Mouse (Mus musculus) neural tube, embryonic 12.5 days (tissue): ENCODE measurements at regions not wholly inside any gene's neighbourhood (a gene's known extent, or its start where the extent isn't known, plus 50 kb on each side); places are given as distances from the start of the nearest gene placed in this dataset.

Experiments used
- ATAC-seq: fragments of 200-750 bp; cut with Nextera tagmentation; 2 replicates; pipeline ENCODE4 v1.8.0; 2017; ENCODE audit warnings: low read depth, mild to moderate bottlenecking, moderate TSS enrichment, moderate library complexity; ENCODE audit not compliant: low FRiP score
- H3K27ac ChIP-seq: fragments of 300-500 bp; sonication (generic); 2 replicates; pipeline ENCODE4 v1.5.1; 2016
- H3K27me3 ChIP-seq: fragments of 300-500 bp; sonication (generic); replicated peaks from 2 replicates; pipeline ENCODE4 v1.6.1; 2016; ENCODE audit warnings: mild to moderate bottlenecking
- H3K36me3 ChIP-seq: fragments of 300-500 bp; sonication (generic); 2 replicates; pipeline ENCODE4 v1.6.1; 2016; ENCODE audit warnings: mild to moderate bottlenecking
- H3K4me1 ChIP-seq: fragments of 300-500 bp; sonication (generic); 2 replicates; pipeline ENCODE4 v1.6.1; 2016
- H3K4me2 ChIP-seq: fragments of 300-500 bp; sonication (generic); replicated peaks from 2 replicates; pipeline ENCODE4 v1.6.1; 2016; ENCODE audit warnings: mild to moderate bottlenecking
- H3K4me3 ChIP-seq: fragments of 300-500 bp; sonication (generic); 2 replicates; pipeline ENCODE4 v1.5.1; 2016
- H3K9ac ChIP-seq: fragments of 300-500 bp; sonication (generic); 2 replicates; pipeline ENCODE4 v1.6.1; 2016; ENCODE audit warnings: mild to moderate bottlenecking
- H3K9me3 ChIP-seq: fragments of 300-500 bp; sonication (generic); 2 replicates; pipeline ENCODE4 v1.6.1; 2016; ENCODE audit warnings: mild to moderate bottlenecking
- WGBS: fragments of 180-500 bp; shearing (Covaris S2); methylation state at CpG from one replicate; pipeline ENCODE4 v1.1.7; 2016; 5-methylcytosine and 5-hydroxymethylcytosine counted together

DNA sequence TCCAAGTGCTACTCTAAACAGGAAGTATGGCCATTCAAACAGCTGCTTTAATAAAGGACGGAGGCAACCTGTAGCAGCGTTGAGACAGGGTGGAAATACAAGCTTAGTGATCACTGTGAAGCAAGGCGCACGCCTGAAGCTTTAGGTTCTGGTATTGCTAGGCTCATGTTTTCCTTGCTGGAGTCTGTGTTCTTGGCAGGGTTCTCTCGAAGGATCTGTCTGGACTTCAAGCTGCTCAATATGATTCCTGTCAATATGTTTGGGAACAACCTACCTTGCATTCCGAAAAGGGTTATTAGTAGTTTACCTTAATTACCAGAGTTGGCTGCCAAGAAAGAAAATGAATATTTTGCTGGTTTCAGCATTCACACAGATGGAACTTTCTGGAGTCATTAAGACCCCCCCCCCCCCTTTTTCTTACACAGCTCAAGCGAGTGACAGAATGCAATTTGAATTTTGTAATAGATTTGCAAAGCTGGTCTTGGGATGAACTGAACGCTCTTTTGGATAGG lies 145.1 kb upstream of the Tmpo start:
- Histone ChIP-seq H3K27ac (no peak overlapping the region), H3K9ac (no peak overlapping the region), H3K27me3 (no peaks in the 10 kb centered on the region), H3K4me2 (no peak overlapping the region), H3K36me3 (no peaks in the 10 kb centered on the region), H3K4me3 (no peak overlapping the region), H3K9me3 (no peaks in the 10 kb centered on the region), H3K4me1 (no peaks in the 10 kb centered on the region)
- no peak for ATAC-seq
- WGBS: 92% methylated on average over 8 of the region's 8 CpGs

DNA sequence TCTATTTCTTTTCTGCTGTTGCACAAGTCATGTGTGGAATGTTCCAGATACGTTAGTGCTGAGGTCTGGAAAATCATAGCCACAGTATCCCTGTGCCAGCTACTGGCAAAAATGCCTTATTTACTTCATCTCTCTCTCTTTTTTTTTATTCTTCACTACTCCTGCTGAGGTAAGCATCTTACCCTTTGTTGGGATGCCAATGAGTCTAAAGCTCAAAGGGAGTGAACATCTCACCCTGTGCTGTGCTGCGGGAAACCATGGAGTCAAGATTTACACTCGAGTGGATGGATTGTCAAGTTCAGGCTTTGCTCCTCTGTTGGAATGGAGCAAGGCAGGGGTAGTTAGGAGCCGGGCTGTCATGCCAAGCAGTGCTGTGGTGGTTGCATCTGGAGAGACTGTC lies 140.1 kb upstream of the Tmpo start:
- H3K4me2 ChIP-seq: no peak overlapping the region
- H3K9me3 ChIP-seq: no peaks in the 10 kb centered on the region
- no peak overlapping the region for H3K27ac ChIP-seq
- 86% methylated on average over 4 of the region's 4 CpGs for WGBS
- no peaks in the 10 kb centered on the region for H3K4me1 ChIP-seq
- ATAC-seq: no peak
- H3K27me3 ChIP-seq: no peaks in the 10 kb centered on the region
- no peaks in the 10 kb centered on the region for H3K36me3 ChIP-seq
- no peak overlapping the region for H3K4me3 ChIP-seq
- H3K9ac ChIP-seq: no peak overlapping the region

DNA sequence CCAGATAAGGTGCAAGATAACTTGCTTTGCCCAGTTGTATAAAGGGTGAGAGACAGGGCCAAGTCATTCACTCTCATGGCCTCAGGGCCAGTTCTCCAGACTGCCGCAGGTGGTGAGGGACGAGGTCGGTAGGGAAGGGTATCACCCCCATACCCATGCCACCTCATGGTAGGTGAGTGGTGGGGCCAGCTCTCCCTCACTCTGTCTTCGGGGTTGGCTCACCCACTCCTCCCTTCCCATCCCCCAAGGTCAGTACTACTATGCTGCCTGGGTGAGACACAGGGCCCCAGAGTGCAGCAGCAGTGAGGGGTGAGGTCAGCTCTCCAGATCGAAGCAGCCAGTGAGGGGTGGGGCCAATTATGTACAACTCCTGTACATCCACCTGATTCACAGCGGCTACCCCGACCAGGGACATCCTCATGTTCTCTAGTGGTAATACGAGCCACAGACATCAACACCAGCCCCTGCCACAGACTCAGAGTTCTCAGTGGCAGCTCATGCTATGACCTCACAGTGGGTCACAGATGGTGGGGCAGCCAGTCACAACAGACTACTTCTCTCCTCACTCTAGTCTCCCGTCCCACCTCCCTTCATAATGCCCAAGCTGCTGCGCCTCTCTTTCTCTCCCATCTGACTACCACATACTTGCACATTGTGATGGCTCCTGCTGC lies 138.5 kb upstream of the Tmpo start:
- Histone ChIP-seq H3K27me3 (no peaks in the 10 kb centered on the region), H3K27ac (no peak overlapping the region), H3K36me3 (no peaks in the 10 kb centered on the region), H3K9me3 (no peaks in the 10 kb centered on the region), H3K4me2 (no peak overlapping the region), H3K9ac (no peak overlapping the region), H3K4me1 (no peaks in the 10 kb centered on the region), H3K4me3 (no peak overlapping the region)
- peak; percentile 33; the same call in 1 of the 2 replicates for ATAC-seq
- 90% methylated on average over 10 of the region's 10 CpGs for WGBS

DNA sequence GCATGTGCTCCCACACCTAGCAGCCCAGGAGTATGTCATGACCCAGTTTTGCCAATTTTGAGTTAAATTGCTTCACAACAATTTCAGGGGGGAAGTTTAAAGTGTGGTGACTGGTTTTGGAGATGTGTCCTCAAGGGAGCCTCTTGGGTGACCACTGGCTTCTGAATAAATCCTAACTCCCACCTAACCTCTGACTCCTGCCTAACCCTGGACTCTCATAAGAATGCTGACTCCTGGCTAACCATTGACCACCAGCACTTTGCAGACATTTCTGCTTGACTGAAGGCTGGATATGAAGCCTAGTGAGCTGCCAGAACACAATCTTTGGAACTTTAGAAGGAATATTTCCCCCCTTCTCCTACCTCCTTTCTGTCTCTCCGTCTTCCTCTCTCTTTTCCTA lies 133.3 kb upstream of the Tmpo start:
- no peak for ATAC-seq
- WGBS: 86% methylated on average over 1 of the region's 1 CpGs
- H3K9ac ChIP-seq: no peak overlapping the region
- H3K4me1 ChIP-seq: no peaks in the 10 kb centered on the region
- H3K9me3 ChIP-seq: no peaks in the 10 kb centered on the region
- H3K27ac ChIP-seq: no peak overlapping the region
- no peak overlapping the region for H3K4me3 ChIP-seq
- H3K4me2 ChIP-seq: no peak overlapping the region
- no peaks in the 10 kb centered on the region for H3K27me3 ChIP-seq
- no peaks in the 10 kb centered on the region for H3K36me3 ChIP-seq

DNA sequence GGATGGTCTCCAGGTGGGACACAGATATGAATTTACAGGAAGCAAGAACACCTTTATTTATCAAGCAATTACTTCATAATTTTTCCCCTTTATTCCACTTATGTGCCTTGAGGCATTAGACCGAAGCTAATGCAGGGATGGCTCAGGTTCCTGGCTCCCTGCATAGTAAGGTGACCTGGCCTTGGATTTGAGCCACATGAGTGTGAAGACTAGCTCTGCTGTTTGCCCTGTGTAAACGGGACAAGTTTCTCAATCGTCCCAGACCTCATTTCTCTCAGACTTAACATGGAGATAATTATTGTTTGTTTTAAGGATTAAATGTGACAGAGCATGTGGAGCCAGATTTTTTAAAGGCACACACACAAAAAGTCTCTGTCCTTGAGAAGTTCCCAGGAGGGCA lies 132.2 kb upstream of the Tmpo start:
- H3K4me3 ChIP-seq: no peak overlapping the region
- WGBS: 79% methylated on average over 3 of the region's 3 CpGs

DNA sequence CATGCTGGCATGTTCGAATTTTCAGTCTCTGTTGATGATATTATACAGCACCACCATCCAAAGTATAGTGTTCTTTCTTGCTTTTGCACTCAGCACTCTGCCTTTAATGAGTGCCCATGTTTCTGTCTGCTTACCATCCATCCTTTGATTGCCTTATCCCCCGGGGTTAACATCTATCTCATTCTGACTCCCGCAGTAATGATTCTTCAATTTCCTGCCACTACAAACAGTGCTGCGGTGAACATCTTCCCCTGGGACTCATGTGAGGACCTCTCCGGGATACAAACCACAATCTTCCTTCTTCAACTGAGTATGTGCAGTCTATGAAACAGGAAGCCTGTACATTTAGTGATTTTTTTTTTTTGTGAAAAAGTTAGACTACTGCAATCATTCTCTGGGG lies 131.8 kb upstream of the Tmpo start:
- Histone ChIP-seq H3K9ac (no peak overlapping the region), H3K27me3 (no peaks in the 10 kb centered on the region), H3K4me1 (no peaks in the 10 kb centered on the region), H3K9me3 (no peaks in the 10 kb centered on the region), H3K36me3 (no peaks in the 10 kb centered on the region), H3K4me2 (no peak overlapping the region), H3K4me3 (no peak overlapping the region), H3K27ac (no peak overlapping the region)
- no peak for ATAC-seq
- WGBS: 62% methylated on average over 5 of the region's 5 CpGs

More for the DNA sequence above, 132.2 kb upstream of the Tmpo start:
- no peak overlapping the region for H3K27ac ChIP-seq
- no peak overlapping the region for H3K4me2 ChIP-seq
- no peak overlapping the region for H3K9ac ChIP-seq
- no peaks in the 10 kb centered on the region for H3K27me3 ChIP-seq
- H3K4me1 ChIP-seq: no peaks in the 10 kb centered on the region
- no peaks in the 10 kb centered on the region for H3K36me3 ChIP-seq
- H3K9me3 ChIP-seq: no peaks in the 10 kb centered on the region
- ATAC-seq: no peak

DNA sequence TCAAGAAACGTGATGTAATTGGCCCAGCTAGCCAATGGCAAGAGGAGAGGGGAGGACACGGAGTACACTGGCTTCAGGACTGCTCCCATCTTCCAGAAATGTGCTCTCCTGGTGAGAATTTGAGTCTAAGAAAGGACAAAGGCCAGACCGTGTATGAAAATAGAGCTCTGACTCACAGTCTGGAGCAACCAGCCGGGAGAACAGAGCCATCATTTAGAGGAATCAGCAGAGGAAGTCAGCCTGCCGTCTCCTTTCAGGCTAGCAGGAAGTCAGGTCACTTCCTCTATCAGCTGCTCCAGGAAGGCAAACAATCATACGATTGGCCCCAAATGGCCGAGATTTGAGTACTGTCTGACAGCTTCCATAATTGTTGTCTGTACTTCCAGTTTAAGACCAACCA lies 119.0 kb upstream of the Tmpo start:
- no peak for ATAC-seq
- Histone ChIP-seq H3K9me3 (no peaks in the 10 kb centered on the region), H3K4me1 (no peaks in the 10 kb centered on the region), H3K27ac (no peak overlapping the region), H3K36me3 (no peaks in the 10 kb centered on the region), H3K4me3 (no peak overlapping the region), H3K9ac (no peak overlapping the region), H3K4me2 (no peak overlapping the region), H3K27me3 (no peaks in the 10 kb centered on the region)
- 71% methylated on average over 7 of the region's 7 CpGs for WGBS

DNA sequence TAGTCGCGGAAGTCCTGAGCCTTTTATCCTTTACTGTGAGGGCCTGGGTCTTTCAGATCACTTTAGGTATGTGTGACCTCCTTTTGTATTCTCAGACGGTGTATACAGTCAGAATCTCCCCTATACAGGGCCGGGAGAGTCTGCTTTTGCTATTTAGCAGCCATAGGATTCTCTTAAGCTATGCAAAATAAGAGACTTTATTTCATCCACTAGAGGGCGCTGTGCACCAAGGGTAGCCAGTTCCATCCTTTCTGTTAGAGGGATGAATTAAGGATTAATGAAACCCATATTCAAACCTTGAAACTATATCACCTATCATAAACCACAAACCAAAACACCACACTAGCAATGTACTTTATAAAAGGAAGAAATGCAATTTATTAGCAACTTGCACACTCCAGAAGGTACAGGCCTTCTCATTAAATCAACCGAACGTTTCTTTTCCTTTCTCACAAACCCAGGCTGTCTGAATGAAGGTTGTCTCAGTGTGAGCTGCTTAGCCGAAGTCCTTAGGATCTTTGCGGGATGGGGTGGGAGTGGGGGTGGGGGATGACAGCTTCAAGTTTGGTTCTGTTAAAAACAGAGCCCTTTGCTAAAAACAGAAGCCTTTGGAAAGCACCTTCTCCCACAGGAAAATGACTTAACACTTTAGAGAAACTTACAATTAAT lies 116.8 kb upstream of the Tmpo start:
- ATAC-seq: no peak
- no peaks in the 10 kb centered on the region for H3K36me3 ChIP-seq
- no peaks in the 10 kb centered on the region for H3K4me1 ChIP-seq
- H3K9me3 ChIP-seq: no peaks in the 10 kb centered on the region
- H3K27ac ChIP-seq: no peak overlapping the region
- H3K27me3 ChIP-seq: no peaks in the 10 kb centered on the region
- no peak overlapping the region for H3K9ac ChIP-seq
- H3K4me3 ChIP-seq: no peak overlapping the region
- H3K4me2 ChIP-seq: no peak overlapping the region
- 34% methylated on average over 9 of the region's 9 CpGs for WGBS

DNA sequence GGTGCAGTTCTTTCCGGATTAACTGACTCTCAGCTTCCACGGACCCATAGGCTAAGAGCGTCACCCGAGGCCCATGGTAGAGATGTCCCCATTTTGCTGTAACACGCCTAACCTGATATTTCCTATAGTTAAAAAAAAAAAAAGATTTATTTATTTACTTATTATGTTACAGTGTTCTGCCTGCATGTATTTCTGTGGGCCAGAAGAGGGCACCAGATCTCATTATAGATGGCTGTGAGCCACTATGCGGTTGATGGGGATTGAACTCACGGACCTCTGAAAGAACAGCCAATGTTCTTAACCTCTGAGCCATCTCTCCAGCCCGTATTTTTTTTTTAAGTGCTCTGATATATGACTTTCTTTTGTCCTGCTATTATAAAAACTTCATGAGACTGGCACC lies 114.2 kb upstream of the Tmpo start:
- Histone ChIP-seq H3K4me2 (no peak overlapping the region), H3K9ac (no peak overlapping the region), H3K4me3 (no peak overlapping the region), H3K4me1 (no peaks in the 10 kb centered on the region), H3K27ac (no peak overlapping the region), H3K9me3 (no peaks in the 10 kb centered on the region), H3K36me3 (no peaks in the 10 kb centered on the region), H3K27me3 (no peaks in the 10 kb centered on the region)
- WGBS: 84% methylated on average over 8 of the region's 8 CpGs
- ATAC-seq: no peak

DNA sequence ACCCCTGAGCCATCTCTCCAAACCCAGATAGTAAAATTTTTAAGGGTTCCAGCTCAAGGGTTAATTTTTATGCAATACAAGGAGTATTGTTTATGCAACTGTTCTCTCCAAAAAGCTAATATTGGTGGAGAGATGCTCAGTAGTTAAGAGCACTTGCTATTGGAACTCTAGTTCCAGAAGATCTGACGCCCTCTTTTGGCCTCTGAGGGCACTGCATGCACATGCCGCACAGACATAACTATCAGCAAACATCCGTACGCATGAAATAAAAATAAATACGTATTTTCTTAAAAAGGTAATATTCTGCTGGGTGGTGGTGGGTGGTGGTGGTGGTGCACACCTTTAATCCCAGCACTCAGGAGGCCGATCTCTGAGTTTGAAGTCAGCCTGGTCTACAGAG lies 112.1 kb upstream of the Tmpo start:
- WGBS: 89% methylated on average over 6 of the region's 6 CpGs
- no peak overlapping the region for H3K4me3 ChIP-seq
- H3K9me3 ChIP-seq: no peaks in the 10 kb centered on the region
- no peak overlapping the region for H3K9ac ChIP-seq
- no peaks in the 10 kb centered on the region for H3K27me3 ChIP-seq
- no peak overlapping the region for H3K4me2 ChIP-seq
- no peak for ATAC-seq
- H3K27ac ChIP-seq: no peak overlapping the region
- no peaks in the 10 kb centered on the region for H3K4me1 ChIP-seq
- H3K36me3 ChIP-seq: no peaks in the 10 kb centered on the region

DNA sequence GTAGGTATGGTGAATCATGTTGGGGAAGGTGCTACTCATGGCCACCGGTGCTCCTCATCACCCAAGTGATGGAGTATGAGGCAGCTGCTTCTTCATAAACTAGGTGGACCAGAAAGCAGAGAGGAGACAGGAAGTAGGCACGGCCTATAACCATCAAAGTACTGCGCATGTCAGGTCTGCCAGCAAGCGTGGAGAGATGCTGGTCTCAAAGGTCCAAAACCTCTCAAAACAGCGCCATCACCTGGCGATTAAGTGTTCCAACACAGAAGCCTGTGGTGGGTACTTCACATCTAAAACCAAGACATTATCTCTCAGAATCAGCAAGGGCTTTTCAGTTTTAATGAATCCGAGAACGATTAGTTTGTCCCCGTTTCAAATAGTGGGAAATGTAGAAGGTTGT lies 103.1 kb upstream of the Tmpo start:
- no peak for ATAC-seq
- H3K9ac ChIP-seq: no peak overlapping the region

DNA sequence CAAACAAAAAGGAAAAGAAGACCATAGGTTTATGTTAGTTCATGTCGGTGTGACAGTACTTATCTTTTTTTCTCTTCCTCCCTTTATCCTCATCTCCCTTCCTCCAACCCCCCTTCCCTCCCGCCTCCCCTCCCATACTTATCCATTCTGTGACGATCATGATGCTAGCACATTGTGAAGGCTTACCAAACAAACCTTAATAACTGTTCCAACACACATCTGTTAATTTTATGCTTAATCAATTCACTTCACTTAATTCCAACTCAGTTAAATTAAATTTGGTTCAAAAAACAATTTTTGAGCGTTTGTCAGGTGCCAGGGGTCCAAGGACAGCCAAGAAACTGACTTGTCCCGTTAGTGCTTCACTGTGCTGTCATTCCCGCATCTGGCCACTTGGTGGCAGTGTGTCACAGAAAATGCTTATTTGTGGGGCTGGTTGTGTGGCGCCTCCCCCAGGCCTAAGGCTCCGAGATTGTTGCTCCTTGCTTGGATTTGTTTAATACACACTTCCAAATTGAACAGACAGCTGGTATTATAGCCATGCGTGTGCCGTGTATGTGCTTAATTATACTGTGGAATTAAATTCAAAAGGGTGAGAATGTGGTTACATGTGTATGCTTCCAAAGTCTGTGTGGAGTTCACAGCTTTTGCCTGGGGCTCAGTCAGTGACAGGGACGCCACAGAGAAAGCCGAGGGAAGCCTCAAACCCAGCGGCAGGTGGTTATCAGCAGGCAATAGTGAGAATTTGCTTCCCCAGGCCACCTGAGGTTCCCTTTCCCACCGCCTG lies 90.0 kb upstream of the Tmpo start:
- no peak overlapping the region for H3K9ac ChIP-seq
- no peak overlapping the region for H3K27ac ChIP-seq
- WGBS: 24% methylated on average over 14 of the region's 14 CpGs

More for the DNA sequence above, 103.1 kb upstream of the Tmpo start:
- Histone ChIP-seq H3K36me3 (no peaks in the 10 kb centered on the region), H3K4me3 (no peak overlapping the region), H3K4me1 (no peaks in the 10 kb centered on the region), H3K9me3 (no peaks in the 10 kb centered on the region), H3K27ac (no peak overlapping the region), H3K27me3 (no peaks in the 10 kb centered on the region), H3K4me2 (no peak overlapping the region)
- 91% methylated on average over 9 of the region's 9 CpGs for WGBS

More for the DNA sequence above, 90.0 kb upstream of the Tmpo start:
- peaks cover 11% of the 10 kb centered on the region for H3K4me1 ChIP-seq
- no peak overlapping the region for H3K4me3 ChIP-seq
- no peaks in the 10 kb centered on the region for H3K27me3 ChIP-seq
- H3K9me3 ChIP-seq: no peaks in the 10 kb centered on the region
- ATAC-seq: peak; percentile 70; the same call in 1 of the 2 replicates
- H3K36me3 ChIP-seq: no peaks in the 10 kb centered on the region
- H3K4me2 ChIP-seq: peak overlapping the region; percentile 32; the same call in 1 of the 2 replicates
